Mouse (Mus musculus): ENCODE data around the gene Rps2.

Rps2 gene

GRCm38 (mm10) chr17:24732233-24732935 lies 14.5 kb downstream of the Rps2 start:
- DNase-seq (ENCODE audit: low read depth, low spot score): no peak

GRCm38 (mm10) chr17:24733434-24734050 lies 15.6 kb downstream of the Rps2 start:
- no peak for DNase-seq (ENCODE audit: low read depth, low spot score)

GRCm38 (mm10) chr17:24734513-24734912 lies 16.6 kb downstream of the Rps2 start:
- DNase-seq (ENCODE audit: low read depth, low spot score): no peak

GRCm38 (mm10) chr17:24735446-24735845 lies 17.5 kb downstream of the Rps2 start:
- no peak for DNase-seq (ENCODE audit: low read depth, low spot score)

- peak; percentile 87 for DNase-seq (ENCODE audit: low read depth, low spot score)
Measured at GRCm38 (mm10) chr17:24736330-24737051, 18.6 kb downstream of the Rps2 start, which contains the start of gene Msrb1. Msrb1 (plus strand) TSS chr17:24736642.

- DNase-seq (ENCODE audit: low read depth, low spot score): no peak
Measured at GRCm38 (mm10) chr17:24737135-24737810, 19.4 kb downstream of the Rps2 start.

GRCm38 (mm10) chr17:24738238-24738637 lies 20.3 kb downstream of the Rps2 start:
- no peak for DNase-seq (ENCODE audit: low read depth, low spot score)

GRCm38 (mm10) chr17:24739926-24740325 lies 22.0 kb downstream of the Rps2 start:
- DNase-seq (ENCODE audit: low read depth, low spot score): no peak

GRCm38 (mm10) chr17:24742307-24742706 lies 24.4 kb downstream of the Rps2 start:
- no peak for DNase-seq (ENCODE audit: low read depth, low spot score)

- no peak for DNase-seq (ENCODE audit: low read depth, low spot score)
Measured at GRCm38 (mm10) chr17:24743896-24744295, 26.0 kb downstream of the Rps2 start.

GRCm38 (mm10) chr17:24744381-24744780 lies 26.5 kb downstream of the Rps2 start:
- no peak for DNase-seq (ENCODE audit: low read depth, low spot score)

- peak; percentile 80 for DNase-seq (ENCODE audit: low read depth, low spot score)
Measured at GRCm38 (mm10) chr17:24745526-24746497, 27.9 kb downstream of the Rps2 start.

GRCm38 (mm10) chr17:24746986-24747385 lies 29.1 kb downstream of the Rps2 start:
- DNase-seq (ENCODE audit: low read depth, low spot score): no peak

GRCm38 (mm10) chr17:24751528-24751927 lies 33.6 kb downstream of the Rps2 start:
- DNase-seq (ENCODE audit: low read depth, low spot score): no peak

- no peak for DNase-seq (ENCODE audit: low read depth, low spot score)
Measured at GRCm38 (mm10) chr17:24752415-24753394, 34.8 kb downstream of the Rps2 start, which contains the start of gene Hs3st6. Hs3st6 (plus strand) TSS chr17:24752988.

- DNase-seq (ENCODE audit: low read depth, low spot score): no peak
Measured at GRCm38 (mm10) chr17:24757394-24757793, 39.5 kb downstream of the Rps2 start.

GRCm38 (mm10) chr17:24761121-24761520 lies 43.2 kb downstream of the Rps2 start:
- DNase-seq (ENCODE audit: low read depth, low spot score): no peak

GRCm38 (mm10) chr17:24765016-24765905 lies 47.3 kb downstream of the Rps2 start:
- DNase-seq (ENCODE audit: low read depth, low spot score): no peak

All from retina, postnatal 7 days (tissue).